In the genomic region with DNA sequence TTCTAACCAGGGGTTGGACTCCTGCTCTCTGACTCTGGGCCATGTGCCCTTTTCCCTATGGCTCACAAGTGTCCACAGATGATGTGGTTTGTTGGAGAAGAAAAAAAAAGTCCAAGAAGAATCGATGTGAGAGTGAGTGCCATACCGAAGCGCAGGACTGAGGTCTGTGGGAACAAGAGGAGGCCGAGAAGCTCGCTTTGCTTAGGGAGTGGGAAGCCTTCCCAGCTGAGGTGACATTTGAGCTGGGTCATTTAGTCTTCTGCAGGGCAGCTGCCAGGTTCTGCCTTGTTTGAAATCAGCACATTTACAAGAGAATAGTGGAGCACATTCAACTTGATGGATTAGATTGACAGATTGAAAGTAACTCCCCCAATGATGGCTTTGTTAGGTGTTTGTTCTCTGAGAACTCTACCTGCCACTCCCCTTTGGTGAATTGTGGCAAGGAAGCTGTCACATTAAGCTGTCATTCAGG, we compare ENCODE assay signal across 9 mouse cellular contexts. TPM values are rescaled to one million over a fixed set of nuclear protein-coding genes. Genes with fewer than 3 reads are reported as not detected.
DNase-seq lines count a peak whose midpoint lies in the region; ATAC-seq and TF ChIP-seq lines count a peak whose summit lies in the region.
"Had no signal": no experiment of that assay in that cellular context is flagged by ENCODE, and none has a peak within 500 bp of the region (broad histone marks: within the 10 kb centered on the region; RNA-seq: fewer than 3 reads in every experiment).

No protein-coding gene starts in this region.

- no peak for DNase-seq in ES-E14 (ENCODE audit: low read depth, low spot score)
- DNase-seq in mesoderm, embryonic 11.5 days (ENCODE audit: low read depth, low spot score): peak; percentile 70
- DNase-seq in frontal cortex, postnatal 10 days (ENCODE audit: low spot score in 2 of 2): no peak
- no peak for DNase-seq in layer of hippocampus, adult 18-20 months (ENCODE audit: low spot score in 2 of 2)
- DNase-seq in Muller cell, postnatal 12 days (ENCODE audit: inconsistent ontology term): no peak
- DNase-seq: layer of hippocampus, postnatal 36 days had no signal

- 6% methylated on average over 5 of the region's 5 CpGs for WGBS in forebrain, embryonic 13.5 days

- peak; percentile 60 for ATAC-seq in forebrain, embryonic 13.5 days
- no peak for ATAC-seq in megakaryocyte, adult 5-6 weeks (ENCODE audit: poor library complexity, severe bottlenecking)

- in situ Hi-C loops in ES-E14 (cut with MboI; ENCODE audit: low sequenced_read_pairs in 2 of 2, unreplicated experiment in 2 of 2): no loop called here

- H3K4me2 ChIP-seq in forebrain, embryonic 13.5 days: peak overlapping the region; percentile 17; the same call in 1 of the 2 replicates

- no peak overlapping the region; the same call in 1 of the 2 replicates for H3K9ac ChIP-seq in ES-E14 (ENCODE audit: insufficient read depth, low read depth, low read length, poor library complexity, severe bottlenecking)
- H3K9ac ChIP-seq in forebrain, embryonic 13.5 days: no peak overlapping the region

- 0 out of 2 replicates have a peak, but pooled peaks cover 9% of the 10 kb centered on the region for H3K36me3 ChIP-seq in E14TG2a.4 (ENCODE audit: insufficient read depth, low read length)
- peaks cover 2% of the 10 kb centered on the region; the same call in 1 of the 2 replicates for H3K36me3 ChIP-seq in ES-E14 (ENCODE audit: control insufficient read depth, insufficient read depth, low read length, poor library complexity, severe bottlenecking)
- H3K36me3 ChIP-seq in forebrain, embryonic 13.5 days (ENCODE audit: poor library complexity, severe bottlenecking): no peaks in the 10 kb centered on the region

- H3K4me1 ChIP-seq in E14TG2a.4 (replicated peaks; ENCODE audit: low read depth, low read length) (peaks cover 72% of the 10 kb centered on the region), ES-E14 (ENCODE audit: control insufficient read depth in 2 of 2, insufficient read depth in 2 of 2, low read length in 2 of 2, poor library complexity in 1 of 2) (peaks cover 4 to 19% of the 10 kb centered on the region in 2 experiments)
- peaks cover 29% of the 10 kb centered on the region for H3K4me1 ChIP-seq in forebrain, embryonic 13.5 days

- H3K27ac ChIP-seq in ES-E14 (ENCODE audit: insufficient read depth, low read depth, low read length, poor library complexity, severe bottlenecking): 0 out of 2 replicates have a peak overlapping the region, but pooled peaks have one; percentile 10
- 0 out of 2 replicates have a peak overlapping the region, but pooled peaks have one; percentile 0 for H3K27ac ChIP-seq in forebrain, embryonic 13.5 days

- H3K4me3 ChIP-seq in E14TG2a.4 (replicated peaks; ENCODE audit: low read length) (peak overlapping the region; percentile 52), ES-E14 (ENCODE audit: insufficient read depth in 1 of 2, low read depth in 1 of 2, low read length in 2 of 2, poor library complexity in 1 of 2, severe bottlenecking in 1 of 2) (no peak overlapping the region)
- no peak overlapping the region for H3K4me3 ChIP-seq in forebrain, embryonic 13.5 days

- no peaks in the 10 kb centered on the region for H3K27me3 ChIP-seq in E14TG2a.4 (ENCODE audit: insufficient read depth, low read length)
- peaks cover 50% of the 10 kb centered on the region for H3K27me3 ChIP-seq in forebrain, embryonic 13.5 days

- no peak for TF ChIP-seq CTCF in E14TG2a.4 (conservative IDR thresholded peaks at IDR 0.05; ENCODE audit: low read length)

- no peaks in the 10 kb centered on the region for H3K9me3 ChIP-seq in E14TG2a.4 (ENCODE audit: low read length)
- H3K9me3 ChIP-seq in ES-E14 (ENCODE audit: control insufficient read depth, insufficient read depth, low read depth, low read length): no peaks in the 10 kb centered on the region
- H3K9me3 ChIP-seq in forebrain, embryonic 13.5 days (replicated peaks): no peaks in the 10 kb centered on the region

TF ChIP-seq in ES-E14, 5 proteins besides CTCF, POLR2A, EP300 and RAD21:
- no peak for TF ChIP-seq ZC3H11A (IDR thresholded peaks at IDR 0.05; ENCODE audit: borderline replicate concordance, low read depth, low read length)
- no peak for TF ChIP-seq MAFK (IDR thresholded peaks at IDR 0.05; ENCODE audit: insufficient read depth, low read depth, low read length)
- TF ChIP-seq CHD2 (IDR thresholded peaks at IDR 0.05; ENCODE audit: low read depth, low read length): no peak
- no peak for TF ChIP-seq HCFC1 (IDR thresholded peaks at IDR 0.05; ENCODE audit: borderline replicate concordance, insufficient read depth, low read length)
- TF ChIP-seq ZNF384 (IDR thresholded peaks at IDR 0.05; ENCODE audit: low read depth, low read length): no peak

RNA-seq across cellular contexts. Expression of a gene that starts 24.6 kb away (rescaled TPM):
- total RNA-seq in ES-E14 (2012; rRNA removed): 68.9 and 108 TPM in 2 replicates
- 2.7 and 3.5 TPM in 2 replicates for polyA plus RNA-seq in forebrain, embryonic 13.5 days (2015; fragmentation: Nextera tagmentation; extraction: Ambion mirVana)
- total RNA-seq in megakaryocyte, adult 5-6 weeks (2015): 0.94 and 1.3 TPM in 2 replicates
- total RNA-seq in megakaryocyte, adult 5-6 weeks (2017): 0.73 and 0.88 TPM in 2 replicates
- 10 to 100 TPM; 27.9 to 31.8 TPM for total RNA-seq in layer of hippocampus, adult 18-20 months (2021)

RNA-seq across cellular contexts. Expression of a gene that starts 51.4 kb away (rescaled TPM):
- total RNA-seq in ES-E14 (2012; rRNA removed): 64.7 and 71.8 TPM in 2 replicates
- 139 and 151 TPM in 2 replicates for polyA plus RNA-seq in forebrain, embryonic 13.5 days (2015; fragmentation: Nextera tagmentation; extraction: Ambion mirVana)
- 48.7 and 52.2 TPM in 2 replicates for total RNA-seq in megakaryocyte, adult 5-6 weeks (2015)
- 92.1 and 97.8 TPM in 2 replicates for total RNA-seq in megakaryocyte, adult 5-6 weeks (2017)
- 100 to 1,000 TPM; 115 to 121 TPM for total RNA-seq in layer of hippocampus, adult 18-20 months (2021)

Comparison
In these comparisons a context has a peak if more than half of its experiments do, and no peak if none do; other contexts are left out.
1. RNA of a gene that starts 24.6 kb away (total RNA-seq): 68.9 to 108 TPM in ES-E14 and 27.9 to 31.8 TPM in layer of hippocampus, adult 18-20 months; 0.73 to 1.3 TPM in megakaryocyte, adult 5-6 weeks; every median in the first group is over 10 times any median in the second.